Mouse (Mus musculus): ENCODE data around the gene Ptx4. TPM values are rescaled to one million over a fixed set of nuclear protein-coding genes. Genes with fewer than 3 reads are reported as not detected.

Ptx4 gene
- polyA plus RNA-seq, 1 experiment from 2014 or later: 0.83 TPM

- no peaks in the 10 kb centered on the region for H3K9me3 ChIP-seq
- no peak for ATAC-seq (ENCODE audit: insufficient number of reproducible peaks, insufficient read depth, low FRiP score, low TSS enrichment, low read depth)
- no peak overlapping the region for H3K4me2 ChIP-seq
- H3K4me3 ChIP-seq: no peak overlapping the region
- no peak overlapping the region for H3K9ac ChIP-seq
- 91% methylated on average over 10 of the region's 10 CpGs for WGBS
- H3K27me3 ChIP-seq: no peaks in the 10 kb centered on the region
- H3K36me3 ChIP-seq: peaks cover 73% of the 10 kb centered on the region
- H3K27ac ChIP-seq: no peak overlapping the region
- peaks cover 7% of the 10 kb centered on the region for H3K4me1 ChIP-seq
Measured at GRCm38 (mm10) chr17:25090450-25090849, 30.1 kb upstream of the Ptx4 start.

DNA sequence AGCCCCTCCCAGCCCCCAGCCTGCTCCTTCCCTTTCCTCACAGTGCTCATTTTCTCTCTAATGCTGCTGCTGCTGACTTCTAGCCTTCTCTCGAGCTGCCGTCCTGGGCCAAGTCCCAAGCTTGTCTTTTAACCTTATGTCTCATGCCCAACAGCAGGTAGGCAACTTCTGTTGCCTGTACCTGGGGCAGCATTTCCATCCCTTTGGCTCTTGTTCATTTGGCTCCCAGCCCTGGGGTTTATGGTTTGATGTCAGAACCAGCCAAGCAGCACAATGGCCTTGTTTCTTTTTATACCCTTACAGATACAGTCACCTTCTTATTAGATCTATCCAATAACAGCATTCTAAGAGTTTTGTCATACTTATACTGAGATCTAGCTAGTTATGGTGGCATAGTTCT lies 24.3 kb upstream of the Ptx4 start:
- Histone ChIP-seq H3K36me3 (peaks cover 86% of the 10 kb centered on the region), H3K4me2 (no peak overlapping the region), H3K9me3 (no peaks in the 10 kb centered on the region), H3K9ac (no peak overlapping the region), H3K27me3 (no peaks in the 10 kb centered on the region), H3K27ac (no peak overlapping the region), H3K4me3 (no peak overlapping the region), H3K4me1 (no peaks in the 10 kb centered on the region)
- ATAC-seq (ENCODE audit: insufficient number of reproducible peaks, insufficient read depth, low FRiP score, low TSS enrichment, low read depth): no peak
- WGBS: 92% methylated on average over 2 of the region's 2 CpGs

- Histone ChIP-seq H3K9me3 (no peaks in the 10 kb centered on the region), H3K9ac (no peak overlapping the region), H3K4me2 (no peak overlapping the region), H3K36me3 (peaks cover 87% of the 10 kb centered on the region), H3K4me3 (no peak overlapping the region), H3K4me1 (no peaks in the 10 kb centered on the region), H3K27ac (no peak overlapping the region), H3K27me3 (no peaks in the 10 kb centered on the region)
- 90% methylated on average over 6 of the region's 6 CpGs for WGBS
- no peak for ATAC-seq (ENCODE audit: insufficient number of reproducible peaks, insufficient read depth, low FRiP score, low TSS enrichment, low read depth)
Measured at GRCm38 (mm10) chr17:25100052-25100451, 20.5 kb upstream of the Ptx4 start.

DNA sequence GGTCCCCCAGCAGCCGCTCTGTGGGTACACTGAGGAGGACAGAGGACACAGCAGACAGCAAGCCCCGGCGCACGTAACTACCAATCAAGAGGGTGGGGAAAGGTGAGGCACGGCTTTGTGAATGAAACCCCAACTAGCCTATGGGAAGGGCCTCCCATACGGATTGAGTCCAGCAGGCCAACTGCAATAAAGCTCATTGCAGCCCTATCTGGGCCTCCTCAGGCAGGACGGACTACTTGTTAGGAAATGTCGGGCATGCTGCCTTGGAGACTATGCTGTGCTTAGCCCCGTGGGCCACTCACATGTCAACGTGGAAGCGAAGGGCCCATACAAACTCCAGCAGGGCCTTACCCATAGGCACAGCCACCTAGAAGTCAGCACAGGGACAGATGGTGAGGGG lies 19.2 kb upstream of the Ptx4 start:
- no peak for ATAC-seq (ENCODE audit: insufficient number of reproducible peaks, insufficient read depth, low FRiP score, low TSS enrichment, low read depth)
- no peak overlapping the region for H3K27ac ChIP-seq
- peaks cover 93% of the 10 kb centered on the region for H3K36me3 ChIP-seq
- H3K9ac ChIP-seq: no peak overlapping the region
- no peak overlapping the region for H3K4me3 ChIP-seq
- H3K27me3 ChIP-seq: no peaks in the 10 kb centered on the region
- 94% methylated on average over 11 of the region's 11 CpGs for WGBS
- H3K9me3 ChIP-seq: no peaks in the 10 kb centered on the region
- H3K4me2 ChIP-seq: no peak overlapping the region
- H3K4me1 ChIP-seq: no peaks in the 10 kb centered on the region

GRCm38 (mm10) chr17:25107786-25108185 lies 12.8 kb upstream of the Ptx4 start:
- no peaks in the 10 kb centered on the region for H3K27me3 ChIP-seq
- no peak overlapping the region for H3K27ac ChIP-seq
- no peak overlapping the region for H3K4me3 ChIP-seq
- H3K9ac ChIP-seq: no peak overlapping the region
- 97% methylated on average over 16 of the region's 16 CpGs for WGBS
- no peak for ATAC-seq (ENCODE audit: insufficient number of reproducible peaks, insufficient read depth, low FRiP score, low TSS enrichment, low read depth)
- no peak overlapping the region for H3K4me2 ChIP-seq
- peaks cover 95% of the 10 kb centered on the region for H3K36me3 ChIP-seq
- no peaks in the 10 kb centered on the region for H3K9me3 ChIP-seq
- H3K4me1 ChIP-seq: no peaks in the 10 kb centered on the region

GRCm38 (mm10) chr17:25109578-25109977 lies 11.0 kb upstream of the Ptx4 start:
- Histone ChIP-seq H3K4me2 (no peak overlapping the region), H3K36me3 (peaks cover 93% of the 10 kb centered on the region), H3K27me3 (no peaks in the 10 kb centered on the region), H3K4me1 (peaks cover under 1% of the 10 kb centered on the region), H3K9me3 (no peaks in the 10 kb centered on the region), H3K4me3 (no peak overlapping the region), H3K27ac (no peak overlapping the region), H3K9ac (no peak overlapping the region)
- WGBS: 84% methylated on average over 2 of the region's 2 CpGs
- no peak for ATAC-seq (ENCODE audit: insufficient number of reproducible peaks, insufficient read depth, low FRiP score, low TSS enrichment, low read depth)

GRCm38 (mm10) chr17:25110590-25110989 lies 10.0 kb upstream of the Ptx4 start:
- peaks cover 83% of the 10 kb centered on the region for H3K36me3 ChIP-seq

GRCm38 (mm10) chr17:25111220-25111619 lies 9.3 kb upstream of the Ptx4 start:
- H3K27ac ChIP-seq: no peak overlapping the region
- H3K4me3 ChIP-seq: no peak overlapping the region
- ATAC-seq (ENCODE audit: insufficient number of reproducible peaks, insufficient read depth, low FRiP score, low TSS enrichment, low read depth): no peak
- no peak overlapping the region for H3K9ac ChIP-seq
- no peaks in the 10 kb centered on the region for H3K27me3 ChIP-seq
- no peaks in the 10 kb centered on the region for H3K9me3 ChIP-seq
- no peak overlapping the region for H3K4me2 ChIP-seq
- H3K36me3 ChIP-seq: peaks cover 77% of the 10 kb centered on the region
- 89% methylated on average over 5 of the region's 5 CpGs for WGBS
- peaks cover 8% of the 10 kb centered on the region for H3K4me1 ChIP-seq

More at GRCm38 (mm10) chr17:25110590-25110989, 10.0 kb upstream of the Ptx4 start:
- WGBS: 86% methylated on average over 6 of the region's 6 CpGs
- no peak for ATAC-seq (ENCODE audit: insufficient number of reproducible peaks, insufficient read depth, low FRiP score, low TSS enrichment, low read depth)
- no peak overlapping the region for H3K9ac ChIP-seq
- H3K4me2 ChIP-seq: no peak overlapping the region
- peaks cover 6% of the 10 kb centered on the region for H3K4me1 ChIP-seq
- H3K27ac ChIP-seq: no peak overlapping the region
- no peak overlapping the region for H3K4me3 ChIP-seq
- H3K9me3 ChIP-seq: no peaks in the 10 kb centered on the region
- H3K27me3 ChIP-seq: no peaks in the 10 kb centered on the region

GRCm38 (mm10) chr17:25111739-25112422 lies 8.7 kb upstream of the Ptx4 start:
- 88% methylated on average over 8 of the region's 8 CpGs for WGBS
- Histone ChIP-seq H3K9ac (0 out of 2 replicates have a peak overlapping the region, but pooled peaks have one; percentile 0), H3K4me3 (no peak overlapping the region), H3K27me3 (no peaks in the 10 kb centered on the region), H3K4me2 (no peak overlapping the region), H3K4me1 (peaks cover 11% of the 10 kb centered on the region), H3K9me3 (no peaks in the 10 kb centered on the region), H3K27ac (no peak overlapping the region), H3K36me3 (peaks cover 70% of the 10 kb centered on the region)
- ATAC-seq (ENCODE audit: insufficient number of reproducible peaks, insufficient read depth, low FRiP score, low TSS enrichment, low read depth): no peak

DNA sequence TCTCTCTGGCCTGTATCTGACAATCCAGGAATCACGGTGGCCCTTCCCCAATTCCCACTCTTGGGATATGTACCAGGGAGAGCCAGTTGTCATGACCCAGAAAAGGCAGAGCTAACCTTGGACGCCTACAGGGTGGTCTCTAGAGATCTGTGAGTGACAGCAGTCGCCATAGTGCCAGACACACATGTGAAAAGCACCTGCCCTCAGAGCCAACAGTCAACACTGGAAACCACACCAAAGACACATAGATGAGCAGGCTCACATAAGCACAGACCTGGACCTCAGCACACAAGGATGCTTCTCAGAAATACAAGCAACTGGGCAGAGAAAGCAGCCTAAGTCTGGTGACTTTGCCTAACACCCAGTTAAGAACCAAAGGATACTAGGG lies 8.1 kb upstream of the Ptx4 start:
- 76% methylated on average over 3 of the region's 3 CpGs for WGBS
- Histone ChIP-seq H3K9me3 (no peaks in the 10 kb centered on the region), H3K4me3 (no peak overlapping the region), H3K27ac (no peak overlapping the region), H3K4me1 (peaks cover 11% of the 10 kb centered on the region), H3K27me3 (no peaks in the 10 kb centered on the region), H3K36me3 (peaks cover 65% of the 10 kb centered on the region), H3K4me2 (no peak overlapping the region), H3K9ac (0 out of 2 replicates have a peak overlapping the region, but pooled peaks have one; percentile 21)
- ATAC-seq (ENCODE audit: insufficient number of reproducible peaks, insufficient read depth, low FRiP score, low TSS enrichment, low read depth): no peak

GRCm38 (mm10) chr17:25114908-25115645 lies 5.5 kb upstream of the Ptx4 start:
- Histone ChIP-seq H3K27ac (peak overlapping the region; percentile 92), H3K9me3 (no peaks in the 10 kb centered on the region), H3K36me3 (peaks cover 40% of the 10 kb centered on the region), H3K4me2 (peak overlapping the region; percentile 93), H3K4me1 (peaks cover 11% of the 10 kb centered on the region), H3K9ac (peak overlapping the region; percentile 82), H3K27me3 (no peaks in the 10 kb centered on the region), H3K4me3 (peak overlapping the region; percentile 71)
- ATAC-seq (ENCODE audit: insufficient number of reproducible peaks, insufficient read depth, low FRiP score, low TSS enrichment, low read depth): no peak; the same call in none of the 2 replicates
- WGBS: 8% methylated on average over 23 of the region's 23 CpGs

Data from embryonic facial prominence, embryonic 13.5 days (tissue).